Mouse (Mus musculus) lung, postnatal 0 days (tissue): ENCODE data around the gene Man1c1. TPM values are rescaled to one million over a fixed set of nuclear protein-coding genes. Genes with fewer than 3 reads are reported as not detected.
A peak's percentile ranks its signal among the peaks of the same experiment; 100 is the strongest.

Source experiments
- ATAC-seq: fragments of 200-750 bp; cut with Nextera tagmentation; 2 replicates; pipeline ENCODE4 v1.8.0; 2017; ENCODE audit warnings: moderate library complexity
- DNase-seq: peaks from one replicate; pipeline ENCODE4 v3.0.0-alpha.2; 2016; ENCODE audit warnings: low spot score
- H3K27ac ChIP-seq: fragments of 300-500 bp; sonication (generic); 2 replicates; pipeline ENCODE4 v1.5.1; 2014; ENCODE audit warnings: antibody characterized with exemption, mild to moderate bottlenecking, low read length, mixed read lengths
- H3K27me3 ChIP-seq: fragments of 300-500 bp; sonication (generic); replicated peaks from 2 replicates; pipeline ENCODE4 v1.6.1; 2014; ENCODE audit warnings: low read length, mixed read lengths; ENCODE audit not compliant: insufficient read depth
- H3K36me3 ChIP-seq: fragments of 300-500 bp; sonication (generic); 2 replicates; pipeline ENCODE4 v1.6.1; 2014; ENCODE audit warnings: low read length, mixed read lengths; ENCODE audit not compliant: insufficient read depth
- H3K4me1 ChIP-seq: fragments of 300-500 bp; sonication (generic); 2 replicates; pipeline ENCODE4 v1.6.1; 2014; ENCODE audit warnings: antibody characterized with exemption, low read depth, low read length, mixed read lengths; ENCODE audit not compliant: insufficient read depth
- H3K4me2 ChIP-seq: fragments of 300-500 bp; sonication (generic); replicated peaks from 2 replicates; pipeline ENCODE4 v1.6.1; 2014; ENCODE audit warnings: low read depth, mild to moderate bottlenecking, low read length, moderate library complexity, mixed read lengths
- H3K4me3 ChIP-seq: fragments of 300-500 bp; sonication (generic); 2 replicates; pipeline ENCODE4 v1.5.1; 2014; ENCODE audit warnings: low read depth, low read length
- H3K9ac ChIP-seq: fragments of 300-500 bp; sonication (generic); replicated peaks from 2 replicates; pipeline ENCODE4 v1.6.1; 2014; ENCODE audit warnings: low read depth, mild to moderate bottlenecking
- H3K9me3 ChIP-seq: fragments of 300-500 bp; sonication (generic); 2 replicates; pipeline ENCODE4 v1.6.1; 2016; ENCODE audit warnings: low read length, mixed read lengths
- CTCF ChIP-seq: IDR thresholded peaks from 2 replicates; pipeline ENCODE4 v1.5.1; 2016; ENCODE audit warnings: antibody characterized with exemption, mild to moderate bottlenecking
- EP300 ChIP-seq: IDR thresholded peaks from 2 replicates; pipeline ENCODE4 v1.6.1; 2016; ENCODE audit warnings: antibody characterized with exemption, mild to moderate bottlenecking, control low read depth
- WGBS: fragments of 180-500 bp; shearing (Covaris S2); extraction: QIAGEN DNeasy Blood & Tissue Kit; methylation state at CpG from one replicate; pipeline ENCODE4 v1.1.7; 2014; 5-methylcytosine and 5-hydroxymethylcytosine counted together
- polyA plus RNA-seq: library from polyadenylated mRNA; unstranded; fragments of >200 nt; fragmentation: Nextera tagmentation; extraction: Ambion mirVana; gene quantifications from 2 replicates; pipeline ENCODE4 v1.2.1, GENCODE M21; 2015

The Man1c1 gene
- polyA plus RNA-seq, 1 experiment from 2014 or later = 3.0 TPM

GRCm38 (mm10) chr4:134700911-134701310, 3.2 kb downstream of the Man1c1 start:
- Histone ChIP-seq H3K27ac (no peak overlapping the region), H3K27me3 (no peaks in the 10 kb centered on the region; the same call in 1 of the 2 replicates), H3K36me3 (no peaks in the 10 kb centered on the region), H3K4me3 (no peak overlapping the region), H3K4me2 (no peak overlapping the region), H3K9me3 (no peaks in the 10 kb centered on the region), H3K4me1 (peaks cover 12% of the 10 kb centered on the region), H3K9ac (no peak overlapping the region)
- TF ChIP-seq EP300 (no peak), CTCF (no peak)
- DNase-seq (peak; percentile 29), ATAC-seq (no peak)
- 90% methylated on average over 2 of the region's 2 CpGs for WGBS

GRCm38 (mm10) chr4:134693202-134693940, 10.7 kb downstream of the Man1c1 start:
- ATAC-seq (no peak), DNase-seq (no peak)
- Histone ChIP-seq H3K4me3 (no peak overlapping the region), H3K27ac (no peak overlapping the region), H3K4me1 (no peaks in the 10 kb centered on the region), H3K9ac (no peak overlapping the region), H3K36me3 (no peaks in the 10 kb centered on the region), H3K9me3 (no peaks in the 10 kb centered on the region), H3K27me3 (no peaks in the 10 kb centered on the region), H3K4me2 (no peak overlapping the region)
- whole genome bisulfite sequencing = 66% methylated on average over 9 of the region's 9 CpGs
- TF ChIP-seq EP300 = no peak
- TF ChIP-seq CTCF = no peak

GRCm38 (mm10) chr4:134692388-134692787, 11.7 kb downstream of the Man1c1 start:
- Histone ChIP-seq H3K27me3 (no peaks in the 10 kb centered on the region), H3K9ac (no peak overlapping the region), H3K9me3 (no peaks in the 10 kb centered on the region), H3K27ac (no peak overlapping the region), H3K4me3 (no peak overlapping the region), H3K4me1 (no peaks in the 10 kb centered on the region), H3K4me2 (no peak overlapping the region), H3K36me3 (no peaks in the 10 kb centered on the region)
- no peak for TF ChIP-seq EP300
- peak; percentile 19 for TF ChIP-seq CTCF
- no peak for DNase-seq
- ATAC-seq = no peak
- WGBS = 97% methylated on average over 1 of the region's 1 CpGs

GRCm38 (mm10) chr4:134686022-134686661, 17.9 kb downstream of the Man1c1 start:
- 63% methylated on average over 13 of the region's 13 CpGs for WGBS
- no peak overlapping the region for H3K9ac ChIP-seq
- no peak overlapping the region for H3K4me2 ChIP-seq
- no peaks in the 10 kb centered on the region for H3K27me3 ChIP-seq
- H3K9me3 ChIP-seq = no peaks in the 10 kb centered on the region
- no peaks in the 10 kb centered on the region for H3K36me3 ChIP-seq
- H3K4me3 ChIP-seq = no peak overlapping the region
- ATAC-seq (peak; percentile 41; the same call in 1 of the 2 replicates), DNase-seq (peak; percentile 42)
- TF ChIP-seq EP300 (no peak), CTCF (no peak)
- no peak overlapping the region for H3K27ac ChIP-seq
- no peaks in the 10 kb centered on the region; the same call in 1 of the 2 replicates for H3K4me1 ChIP-seq

- H3K27ac ChIP-seq = no peak overlapping the region
- ATAC-seq = no peak
These were observed 19.3 kb downstream of the Man1c1 start for GRCm38 (mm10) chr4:134684637-134685338.

GRCm38 (mm10) chr4:134683892-134684291, 20.2 kb downstream of the Man1c1 start:
- no peaks in the 10 kb centered on the region; the same call in 1 of the 2 replicates for H3K4me1 ChIP-seq
- WGBS = 25% methylated on average over 8 of the region's 8 CpGs
- ATAC-seq (0 out of 2 replicates have a peak, but pooled peaks have one; percentile 16), DNase-seq (peak; percentile 35)
- H3K27me3 ChIP-seq = no peaks in the 10 kb centered on the region
- H3K27ac ChIP-seq = 0 out of 2 replicates have a peak overlapping the region, but pooled peaks have one; percentile 14
- no peaks in the 10 kb centered on the region for H3K36me3 ChIP-seq
- H3K9me3 ChIP-seq = no peaks in the 10 kb centered on the region
- TF ChIP-seq EP300 (no peak), CTCF (no peak)
- no peak overlapping the region for H3K4me2 ChIP-seq
- H3K4me3 ChIP-seq = no peak overlapping the region
- H3K9ac ChIP-seq = no peak overlapping the region

More at GRCm38 (mm10) chr4:134684637-134685338, 19.3 kb downstream of the Man1c1 start:
- no peak for DNase-seq
- Histone ChIP-seq H3K4me2 (no peak overlapping the region), H3K4me3 (no peak overlapping the region), H3K4me1 (no peaks in the 10 kb centered on the region; the same call in 1 of the 2 replicates), H3K36me3 (no peaks in the 10 kb centered on the region), H3K9ac (no peak overlapping the region), H3K9me3 (no peaks in the 10 kb centered on the region), H3K27me3 (no peaks in the 10 kb centered on the region)
- WGBS = 81% methylated on average over 9 of the region's 9 CpGs
- TF ChIP-seq EP300 (no peak), CTCF (peak; percentile 54)
